Mouse (Mus musculus) lung, embryonic 14.5 days (tissue): ENCODE measurements around the gene Ccdc14. TPM values are rescaled to one million over a fixed set of nuclear protein-coding genes. Genes with fewer than 3 reads are reported as not detected.
A peak's percentile ranks its signal among the peaks of the same experiment; 100 is the strongest.
"Not testable (repeated sequence)": the region's sequence is repeated elsewhere in the genome, so short reads cannot be mapped to it uniquely, and the experiment has no call there.

Source experiments
- ATAC-seq: fragments of 200-750 bp; cut with Nextera tagmentation; 2 replicates; pipeline ENCODE4 v1.8.0; 2017; ENCODE audit warnings: mild to moderate bottlenecking, moderate TSS enrichment, moderate library complexity; ENCODE audit not compliant: insufficient read depth
- DNase-seq: peaks from one replicate; pipeline ENCODE4 v3.0.0-alpha.2; 2015
- H3K27ac ChIP-seq: fragments of 300-500 bp; sonication (generic); 2 replicates; pipeline ENCODE4 v1.5.1; 2014; ENCODE audit warnings: low read depth, mild to moderate bottlenecking, moderate library complexity
- H3K27me3 ChIP-seq: fragments of 300-500 bp; sonication (generic); 2 replicates; pipeline ENCODE4 v1.6.1; 2014; ENCODE audit warnings: low read length, control low read depth; ENCODE audit not compliant: insufficient read depth
- H3K36me3 ChIP-seq: fragments of 300-500 bp; sonication (generic); 2 replicates; pipeline ENCODE4 v1.6.1; 2014; ENCODE audit warnings: control low read depth; ENCODE audit not compliant: insufficient read depth
- H3K4me1 ChIP-seq: fragments of 300-500 bp; sonication (generic); 2 replicates; pipeline ENCODE4 v1.6.1; 2014; ENCODE audit warnings: antibody characterized with exemption, control low read depth; ENCODE audit not compliant: insufficient read depth
- H3K4me2 ChIP-seq: fragments of 300-500 bp; sonication (generic); 2 replicates; pipeline ENCODE4 v1.6.1; 2014; ENCODE audit warnings: mild to moderate bottlenecking
- H3K4me3 ChIP-seq: fragments of 300-500 bp; sonication (generic); 2 replicates; pipeline ENCODE4 v1.5.1; 2014; ENCODE audit warnings: low read depth, low read length
- H3K9ac ChIP-seq: fragments of 300-500 bp; sonication (generic); 2 replicates; pipeline ENCODE4 v1.6.1; 2014
- H3K9me3 ChIP-seq: fragments of 300-500 bp; sonication (generic); 2 replicates; pipeline ENCODE4 v1.6.1; 2016; ENCODE audit warnings: low read depth, low read length, control low read depth
- CTCF ChIP-seq: IDR thresholded peaks from 2 replicates; pipeline ENCODE4 v1.5.1; 2016; ENCODE audit warnings: antibody characterized with exemption, low read depth
- WGBS: fragments of 180-500 bp; shearing (Covaris S2); extraction: QIAGEN DNeasy Blood & Tissue Kit; methylation state at CpG from one replicate; pipeline ENCODE4 v1.1.7; 2014; 5-methylcytosine and 5-hydroxymethylcytosine counted together
- polyA plus RNA-seq: library from polyadenylated mRNA; unstranded; fragments of >200 nt; fragmentation: Nextera tagmentation; extraction: Ambion mirVana; gene quantifications from 2 replicates; pipeline ENCODE4 v1.2.1, GENCODE M21; 2014

The Ccdc14 gene
- polyA plus RNA-seq, 1 experiment from 2014 or later, result 10.1 TPM

DNA sequence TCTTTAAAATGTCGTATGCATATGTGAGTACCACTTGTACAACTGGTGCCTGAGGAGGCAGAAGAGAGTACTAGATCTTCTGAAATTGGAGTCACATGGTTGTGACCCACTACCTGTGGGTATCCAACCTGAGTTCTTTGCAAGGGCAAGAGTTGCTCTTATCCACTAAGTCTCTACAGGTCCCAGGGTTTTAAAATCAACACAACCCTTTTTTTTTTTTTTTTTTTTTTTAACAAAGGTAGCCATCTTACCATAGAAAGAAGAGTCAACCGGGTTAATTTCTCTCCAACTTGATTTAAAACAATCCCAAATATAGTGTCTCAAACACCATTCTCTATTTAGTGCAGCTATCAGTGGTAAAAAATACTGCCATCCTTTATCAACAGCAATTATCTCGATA, 537 bp upstream of the Ccdc14 start:
- H3K36me3 ChIP-seq, result no peaks in the 10 kb centered on the region
- DNase-seq (no peak), ATAC-seq (no peak)
- no peak for TF ChIP-seq CTCF
- H3K9ac ChIP-seq, result no peak overlapping the region
- H3K4me1 ChIP-seq, result peaks cover 7% of the 10 kb centered on the region; the same call in 1 of the 2 replicates
- no peaks in the 10 kb centered on the region for H3K9me3 ChIP-seq
- H3K4me2 ChIP-seq, result peak overlapping the region; percentile 92; the same call in 1 of the 2 replicates
- peak overlapping the region; percentile 72 for H3K4me3 ChIP-seq
- WGBS, result 68% methylated on average over 3 of the region's 3 CpGs
- H3K27ac ChIP-seq, result peak overlapping the region; percentile 90; the same call in 1 of the 2 replicates
- H3K27me3 ChIP-seq, result no peaks in the 10 kb centered on the region

DNA sequence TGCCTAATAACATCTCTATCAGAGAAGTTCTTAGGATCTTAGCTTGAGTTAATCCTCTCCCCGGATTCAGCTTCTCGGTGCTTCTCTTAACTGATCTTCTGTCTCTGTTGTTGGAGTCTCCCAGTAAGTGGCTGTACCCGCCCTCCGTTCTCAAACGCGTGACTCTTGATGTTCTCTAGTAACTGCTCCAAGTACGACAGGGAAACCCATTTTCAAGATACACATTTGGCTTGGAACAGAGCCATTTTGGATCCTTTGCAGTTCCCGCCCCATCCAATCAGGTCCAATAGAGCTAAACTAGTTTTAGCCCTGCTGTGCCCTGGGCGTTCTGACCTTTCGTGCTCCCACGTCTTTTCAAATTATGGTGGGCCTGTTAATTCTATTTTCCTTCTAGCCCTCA, 740 bp downstream of the Ccdc14 start:
- peak overlapping the region; percentile 72 for H3K4me3 ChIP-seq
- H3K4me1 ChIP-seq, result peaks cover 7% of the 10 kb centered on the region; the same call in 1 of the 2 replicates
- no peaks in the 10 kb centered on the region for H3K36me3 ChIP-seq
- H3K9me3 ChIP-seq, result no peaks in the 10 kb centered on the region
- peak overlapping the region; percentile 90 for H3K27ac ChIP-seq
- H3K4me2 ChIP-seq, result peak overlapping the region; percentile 92
- DNase-seq, result peak; percentile 72
- ATAC-seq, result peak; percentile 16; the same call in 1 of the 2 replicates
- no peak for TF ChIP-seq CTCF
- no peaks in the 10 kb centered on the region for H3K27me3 ChIP-seq
- WGBS, result 9% methylated on average over 11 of the region's 11 CpGs
- H3K9ac ChIP-seq, result peak overlapping the region; percentile 77

DNA sequence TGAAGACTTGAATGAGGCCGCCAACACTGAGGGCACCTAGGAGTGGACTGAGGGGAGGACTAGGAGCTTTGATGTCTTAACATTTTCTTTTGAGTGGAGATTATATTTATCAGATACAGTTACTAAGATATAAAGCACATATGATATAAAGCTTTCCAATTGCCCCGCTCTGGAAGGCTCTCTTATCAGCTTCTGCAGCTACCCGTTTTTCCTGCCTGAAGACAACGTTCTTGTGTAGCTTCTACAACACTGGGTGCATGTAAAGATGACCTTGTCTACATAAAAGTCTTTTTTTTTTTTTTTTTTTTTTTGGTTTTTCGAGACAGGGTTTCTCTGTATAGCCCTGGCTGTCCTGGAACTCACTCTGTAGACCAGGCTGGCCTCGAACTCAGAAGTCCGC, 4.1 kb downstream of the Ccdc14 start:
- Histone ChIP-seq H3K4me3 (no peak overlapping the region), H3K4me1 (peaks cover 7% of the 10 kb centered on the region; the same call in 1 of the 2 replicates), H3K27ac (no peak overlapping the region), H3K36me3 (peaks cover 12% of the 10 kb centered on the region; the same call in 1 of the 2 replicates), H3K9me3 (no peaks in the 10 kb centered on the region), H3K9ac (no peak overlapping the region), H3K4me2 (no peak overlapping the region), H3K27me3 (no peaks in the 10 kb centered on the region)
- ATAC-seq (no peak), DNase-seq (no peak)
- 84% methylated on average over 5 of the region's 7 CpGs for WGBS
- TF ChIP-seq CTCF, result no peak

DNA sequence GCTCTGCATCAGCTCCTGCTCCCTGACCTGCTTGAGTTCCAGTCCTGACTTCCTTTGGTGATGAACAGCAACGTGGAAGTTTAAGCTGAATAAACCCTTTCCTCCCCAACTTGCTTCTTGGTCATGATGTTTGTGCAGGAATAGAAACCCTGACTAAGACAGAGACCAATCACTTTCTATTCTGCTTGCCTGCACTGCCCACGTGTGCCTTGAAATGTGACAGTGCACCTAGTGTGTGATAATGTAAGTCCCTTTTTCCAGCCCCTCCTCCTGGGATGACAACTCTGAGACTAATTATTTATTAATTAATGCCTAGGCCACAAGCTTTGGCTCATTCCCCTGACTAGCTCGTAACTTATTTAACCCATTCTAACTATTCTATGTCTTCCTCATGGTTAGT, 8.3 kb downstream of the Ccdc14 start:
- not testable (repeated sequence) for H3K4me1 ChIP-seq, H3K9me3 ChIP-seq, H3K9ac ChIP-seq, H3K4me3 ChIP-seq, H3K27me3 ChIP-seq, ATAC-seq, H3K27ac ChIP-seq, DNase-seq, H3K4me2 ChIP-seq
- H3K36me3 ChIP-seq, result peaks cover 15% of the 10 kb centered on the region; the same call in 1 of the 2 replicates
- 66% methylated on average over 3 of the region's 3 CpGs for WGBS

DNA sequence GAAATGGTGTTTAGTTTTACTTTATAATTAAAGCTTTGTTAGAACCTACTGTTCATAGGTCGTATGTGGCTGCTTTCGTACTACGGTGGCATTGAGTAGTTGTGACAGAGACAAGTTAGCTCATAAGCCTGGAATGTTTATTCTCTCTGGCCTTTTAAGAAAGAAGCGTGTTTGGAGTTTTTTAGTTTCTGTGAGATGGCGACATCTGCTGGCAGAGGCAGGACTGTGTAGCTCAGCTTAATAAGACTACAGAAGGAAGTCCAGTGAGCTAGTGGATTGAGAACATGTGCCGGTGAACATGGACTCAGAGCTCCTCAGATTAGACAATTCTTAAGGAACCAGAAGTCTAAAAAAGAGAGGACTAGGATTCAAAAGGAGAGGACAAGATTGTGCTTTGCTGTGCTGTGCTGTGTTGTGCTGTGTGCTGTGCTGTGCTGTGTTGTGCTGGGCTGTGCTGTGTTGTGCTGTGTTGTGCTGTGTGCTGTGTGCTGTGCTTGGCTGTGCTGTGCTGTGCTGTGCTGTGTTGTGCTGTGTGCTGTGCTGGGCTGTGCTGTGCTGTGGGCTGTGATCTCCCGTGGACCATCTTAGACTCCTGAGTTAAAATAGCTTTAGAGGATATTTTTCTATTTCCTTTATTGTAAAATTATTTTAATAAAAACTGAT, 9.9 kb downstream of the Ccdc14 start:
- peaks cover 22% of the 10 kb centered on the region for H3K36me3 ChIP-seq
- no peaks in the 10 kb centered on the region for H3K27me3 ChIP-seq
- peak; percentile 86 for ATAC-seq
- H3K4me3 ChIP-seq, result no peak overlapping the region
- H3K9ac ChIP-seq, result no peak overlapping the region
- no peak overlapping the region for H3K27ac ChIP-seq
- peak; percentile 96 for DNase-seq
- H3K4me1 ChIP-seq, result no peaks in the 10 kb centered on the region
- no peaks in the 10 kb centered on the region for H3K9me3 ChIP-seq
- WGBS, result 16% methylated on average over 7 of the region's 7 CpGs
- peak; percentile 83 for TF ChIP-seq CTCF
- H3K4me2 ChIP-seq, result no peak overlapping the region

DNA sequence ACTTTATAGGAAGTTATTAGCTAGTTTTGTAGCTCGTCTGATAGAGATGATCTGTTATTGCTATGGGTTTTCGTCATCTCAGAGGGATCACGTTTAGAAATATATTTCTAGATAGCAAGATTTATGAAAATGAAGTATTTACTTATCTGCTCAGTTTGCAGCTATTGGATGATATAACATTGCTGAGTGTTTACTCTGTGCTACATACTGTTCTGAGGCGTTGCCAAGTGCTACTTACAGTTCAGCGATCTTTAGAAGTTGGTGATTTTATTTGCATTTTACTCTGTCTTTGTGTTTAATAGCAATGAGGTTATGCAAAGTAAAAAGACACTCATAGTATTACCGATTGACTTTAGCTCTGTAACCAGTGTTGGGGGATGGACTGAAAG, 10.4 kb downstream of the Ccdc14 start:
- no peak overlapping the region for H3K4me2 ChIP-seq
- no peak for TF ChIP-seq CTCF
- H3K9me3 ChIP-seq, result no peaks in the 10 kb centered on the region
- H3K4me3 ChIP-seq, result no peak overlapping the region
- H3K27ac ChIP-seq, result no peak overlapping the region
- H3K27me3 ChIP-seq, result no peaks in the 10 kb centered on the region
- ATAC-seq (peak; percentile 43; the same call in 1 of the 2 replicates), DNase-seq (peak; percentile 17)
- WGBS, result 59% methylated on average over 6 of the region's 6 CpGs
- H3K4me1 ChIP-seq, result no peaks in the 10 kb centered on the region
- peaks cover 27% of the 10 kb centered on the region for H3K36me3 ChIP-seq
- H3K9ac ChIP-seq, result no peak overlapping the region

DNA sequence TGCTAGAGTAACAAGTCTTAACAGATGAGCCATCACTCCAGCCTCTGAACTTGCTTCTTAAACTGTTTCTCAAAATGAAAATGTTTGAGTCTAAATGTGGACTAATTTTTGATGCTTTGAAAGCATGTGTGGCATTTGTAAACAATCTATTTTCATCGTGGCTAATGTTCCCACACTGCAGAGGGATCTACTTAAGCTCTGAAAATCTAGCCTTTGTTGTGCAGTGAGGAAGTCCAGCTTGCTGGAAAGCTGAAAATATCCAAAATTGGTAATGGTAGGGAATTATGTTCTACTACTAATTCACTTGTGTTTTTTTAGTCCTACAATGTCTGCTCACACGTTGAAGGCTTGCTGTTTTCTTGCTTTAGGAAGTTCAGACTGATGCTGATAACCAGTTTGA, 15.6 kb downstream of the Ccdc14 start:
- no peak for TF ChIP-seq CTCF
- ATAC-seq (no peak), DNase-seq (peak; percentile 39)
- no peak overlapping the region for H3K4me2 ChIP-seq
- peak overlapping the region; percentile 61; the same call in 1 of the 2 replicates for H3K27ac ChIP-seq
- peaks cover 37% of the 10 kb centered on the region for H3K36me3 ChIP-seq
- H3K4me1 ChIP-seq, result no peaks in the 10 kb centered on the region
- no peak overlapping the region for H3K4me3 ChIP-seq
- H3K27me3 ChIP-seq, result no peaks in the 10 kb centered on the region
- H3K9me3 ChIP-seq, result no peaks in the 10 kb centered on the region
- WGBS, result 60% methylated on average over 2 of the region's 2 CpGs
- no peak overlapping the region for H3K9ac ChIP-seq
